Mouse (Mus musculus) cerebellum, adult 2 months (tissue): Measurements from ENCODE around the gene Exosc10.

Source experiments
- CTCF ChIP-seq: fragments of 200-500 bp; IDR thresholded peaks from 2 replicates; pipeline ENCODE4 v1.5.1; 2011; ENCODE audit warnings: low read depth, mild to moderate bottlenecking, control low read depth, low read length, moderate library complexity, borderline replicate concordance; ENCODE audit not compliant: insufficient read depth
- POLR2A ChIP-seq: fragments of 200-500 bp; IDR thresholded peaks from 2 replicates; pipeline ENCODE4 v1.6.1; 2011; ENCODE audit warnings: low read length, control low read depth, borderline replicate concordance; ENCODE audit not compliant: insufficient read depth

- TF ChIP-seq CTCF (no peak), POLR2A (no peak)
Measured at GRCm38 (mm10) chr4:148518235-148518795, 39.9 kb upstream of the Exosc10 start.
